In the genomic region with DNA sequence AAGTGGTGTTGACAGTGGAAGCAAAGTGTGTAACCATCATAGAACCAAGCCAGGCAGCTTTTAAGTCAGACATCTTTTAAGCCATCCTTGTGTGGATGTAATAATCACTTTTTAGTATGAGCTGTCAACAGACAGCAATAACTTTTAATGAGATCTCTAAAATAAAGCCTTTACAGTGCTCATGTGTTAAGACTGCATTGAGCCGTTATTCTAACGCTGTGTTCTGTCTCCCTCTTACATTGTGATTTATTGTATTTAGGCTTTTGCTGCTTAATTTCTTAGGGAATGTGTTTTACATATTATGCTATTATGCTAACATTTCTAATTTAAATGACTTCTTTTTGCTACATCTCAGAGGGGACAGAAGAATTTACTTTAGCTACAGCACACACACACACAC, we compare ENCODE assay signal across 27 mouse cellular contexts.
"Had no signal": no experiment of that assay in that cellular context is flagged by ENCODE, and none has a peak within 500 bp of the region (broad histone marks: within the 10 kb centered on the region; RNA-seq: fewer than 3 reads in every experiment).

No protein-coding gene starts in this region.

- H3K9me3 ChIP-seq: heart, embryonic 10.5 days; heart, embryonic 12.5 days; hindbrain, embryonic 10.5 days; hindbrain, embryonic 12.5 days; intestine, embryonic 15.5 days; kidney, embryonic 15.5 days; limb, embryonic 15.5 days; liver, embryonic 12.5 days had no signal

- DNase-seq: gastrocnemius, adult 2 months; gastrocnemius, postnatal 10 days; gastrocnemius, postnatal 25 days; heart, adult 18-20 months; heart, postnatal 10 days; heart, postnatal 4 days; kidney, adult 18-20 months; kidney, adult 9 months; kidney, postnatal 14 days; kidney, postnatal 36 days; layer of hippocampus, adult 9-11 months; layer of hippocampus, postnatal 36 days; left cerebral cortex, postnatal 4 days had no signal

- H3K36me3 ChIP-seq: heart, embryonic 10.5 days; heart, embryonic 12.5 days; hindbrain, embryonic 10.5 days; hindbrain, embryonic 12.5 days; intestine, embryonic 15.5 days; kidney, embryonic 15.5 days; limb, embryonic 15.5 days; liver, embryonic 12.5 days had no signal

- H3K27ac ChIP-seq: gastrocnemius, adult 2 months; heart, embryonic 10.5 days; hindbrain, embryonic 10.5 days; hindbrain, embryonic 12.5 days; hindbrain, embryonic 14.5 days; intestine, embryonic 15.5 days; kidney, embryonic 15.5 days; kidney, postnatal 0 days; limb, embryonic 15.5 days; liver, embryonic 12.5 days had no signal

- H3K9ac ChIP-seq: heart, embryonic 12.5 days; hindbrain, embryonic 12.5 days; hindbrain, embryonic 14.5 days; intestine, embryonic 15.5 days; kidney, embryonic 15.5 days; limb, embryonic 15.5 days; liver, embryonic 12.5 days had no signal

- H3K4me1 ChIP-seq: heart, embryonic 10.5 days; heart, embryonic 12.5 days; hindbrain, embryonic 10.5 days; hindbrain, embryonic 12.5 days; intestine, embryonic 15.5 days; kidney, embryonic 15.5 days; limb, embryonic 15.5 days; liver, embryonic 12.5 days had no signal

- H3K4me3 ChIP-seq: gastrocnemius, adult 2 months; heart, embryonic 10.5 days; heart, embryonic 12.5 days; hindbrain, embryonic 10.5 days; hindbrain, embryonic 12.5 days; intestine, embryonic 15.5 days; kidney, embryonic 15.5 days; limb, embryonic 15.5 days; liver, embryonic 12.5 days had no signal

- ATAC-seq: forebrain, embryonic 16.5 days; hindbrain, embryonic 16.5 days; inflammation-experienced regulatory T-cells, adult 6 months; intestine, embryonic 15.5 days; intestine, postnatal 0 days; liver, embryonic 12.5 days had no signal

- H3K27me3 ChIP-seq: heart, embryonic 12.5 days; hindbrain, embryonic 12.5 days; intestine, embryonic 15.5 days; kidney, embryonic 15.5 days; liver, embryonic 12.5 days had no signal

- H3K4me2 ChIP-seq: heart, embryonic 12.5 days; hindbrain, embryonic 12.5 days; hindbrain, embryonic 14.5 days; kidney, embryonic 15.5 days; limb, embryonic 15.5 days; liver, embryonic 12.5 days had no signal
